Mouse (Mus musculus): ENCODE data around the gene Arhgap45. TPM values are rescaled to one million over a fixed set of nuclear protein-coding genes. Genes with fewer than 3 reads are reported as not detected.

Arhgap45 gene
- polyA plus RNA-seq, 2 experiments, result 3.4 to 12.8 TPM

GRCm38 (mm10) chr10:80050244-80050643 lies 33.8 kb downstream of the Arhgap45 start:
- H3K4me2 ChIP-seq (replicated peaks; ENCODE audit: low read depth, low read length, severe bottlenecking), result no peak overlapping the region
- no peak overlapping the region for H3K4me3 ChIP-seq (replicated peaks; ENCODE audit: low read length)
- H3K27ac ChIP-seq (replicated peaks; ENCODE audit: low read depth, low read length), result no peak overlapping the region
- TF ChIP-seq POLR2A (IDR thresholded peaks at IDR 0.05; ENCODE audit: borderline replicate concordance, extremely low read depth, insufficient read depth, insufficient read length), result no peak
- 34% methylated on average over 6 of the region's 6 CpGs for WGBS
- H3K36me3 ChIP-seq (ENCODE audit: control insufficient read depth, insufficient read depth, low read length), result peaks cover 2% of the 10 kb centered on the region; the same call in 1 of the 2 replicates
- no peaks in the 10 kb centered on the region for H3K9me3 ChIP-seq (ENCODE audit: control insufficient read depth, low read length)
- ATAC-seq (ENCODE audit: low FRiP score, low read depth), result no peak
- H3K9ac ChIP-seq (ENCODE audit: low read depth, low read length, severe bottlenecking), result no peak overlapping the region
- H3K4me1 ChIP-seq (ENCODE audit: control insufficient read depth, insufficient read depth, low read length), result peaks cover 12% of the 10 kb centered on the region
- DNase-seq (ENCODE audit: low spot score), result no peak
- H3K27me3 ChIP-seq (ENCODE audit: control insufficient read depth, insufficient read depth, low read length), result no peaks in the 10 kb centered on the region

GRCm38 (mm10) chr10:80050885-80051617 lies 34.6 kb downstream of the Arhgap45 start:
- Histone ChIP-seq H3K4me3 (replicated peaks; ENCODE audit: low read length) (no peak overlapping the region), H3K27ac (replicated peaks; ENCODE audit: low read depth, low read length) (no peak overlapping the region), H3K36me3 (ENCODE audit: control insufficient read depth, insufficient read depth, low read length) (peaks cover 10% of the 10 kb centered on the region), H3K9ac (ENCODE audit: low read depth, low read length, severe bottlenecking) (no peak overlapping the region), H3K9me3 (ENCODE audit: control insufficient read depth, low read length) (no peaks in the 10 kb centered on the region), H3K27me3 (ENCODE audit: control insufficient read depth, insufficient read depth, low read length) (no peaks in the 10 kb centered on the region), H3K4me1 (ENCODE audit: control insufficient read depth, insufficient read depth, low read length) (peaks cover 16% of the 10 kb centered on the region), H3K4me2 (replicated peaks; ENCODE audit: low read depth, low read length, severe bottlenecking) (no peak overlapping the region)
- ATAC-seq (ENCODE audit: low FRiP score, low read depth) (no peak), DNase-seq (ENCODE audit: low spot score) (no peak)
- 36% methylated on average over 15 of the region's 15 CpGs for WGBS
- TF ChIP-seq POLR2A (IDR thresholded peaks at IDR 0.05; ENCODE audit: borderline replicate concordance, extremely low read depth, insufficient read depth, insufficient read length), result no peak

- no peak overlapping the region for H3K4me2 ChIP-seq (replicated peaks; ENCODE audit: low read depth, low read length, severe bottlenecking)
- no peak overlapping the region for H3K9ac ChIP-seq (ENCODE audit: low read depth, low read length, severe bottlenecking)
- WGBS, result 40% methylated on average over 8 of the region's 14 CpGs
Measured at GRCm38 (mm10) chr10:80051618-80052373, 35.3 kb downstream of the Arhgap45 start.

GRCm38 (mm10) chr10:80052374-80052764 lies 35.9 kb downstream of the Arhgap45 start:
- Histone ChIP-seq H3K27me3 (ENCODE audit: control insufficient read depth, insufficient read depth, low read length) (no peaks in the 10 kb centered on the region), H3K9me3 (ENCODE audit: control insufficient read depth, low read length) (no peaks in the 10 kb centered on the region), H3K36me3 (ENCODE audit: control insufficient read depth, insufficient read depth, low read length) (peaks cover 21% of the 10 kb centered on the region), H3K9ac (ENCODE audit: low read depth, low read length, severe bottlenecking) (no peak overlapping the region), H3K27ac (replicated peaks; ENCODE audit: low read depth, low read length) (no peak overlapping the region), H3K4me2 (replicated peaks; ENCODE audit: low read depth, low read length, severe bottlenecking) (no peak overlapping the region), H3K4me3 (replicated peaks; ENCODE audit: low read length) (no peak overlapping the region), H3K4me1 (ENCODE audit: control insufficient read depth, insufficient read depth, low read length) (peaks cover 16% of the 10 kb centered on the region)
- ATAC-seq (ENCODE audit: low FRiP score, low read depth), result no peak
- TF ChIP-seq POLR2A (IDR thresholded peaks at IDR 0.05; ENCODE audit: borderline replicate concordance, extremely low read depth, insufficient read depth, insufficient read length), result no peak
- WGBS, result 85% methylated on average over 5 of the region's 5 CpGs
- DNase-seq (ENCODE audit: low spot score), result no peak

More at GRCm38 (mm10) chr10:80051618-80052373, 35.3 kb downstream of the Arhgap45 start:
- no peaks in the 10 kb centered on the region for H3K9me3 ChIP-seq (ENCODE audit: control insufficient read depth, low read length)
- H3K27me3 ChIP-seq (ENCODE audit: control insufficient read depth, insufficient read depth, low read length), result no peaks in the 10 kb centered on the region
- DNase-seq (ENCODE audit: low spot score) (no peak), ATAC-seq (ENCODE audit: low FRiP score, low read depth) (no peak)
- H3K4me1 ChIP-seq (ENCODE audit: control insufficient read depth, insufficient read depth, low read length), result peaks cover 16% of the 10 kb centered on the region
- H3K27ac ChIP-seq (replicated peaks; ENCODE audit: low read depth, low read length), result 0 out of 2 replicates have a peak overlapping the region, but pooled peaks have one; percentile 2
- no peak for TF ChIP-seq POLR2A (IDR thresholded peaks at IDR 0.05; ENCODE audit: borderline replicate concordance, extremely low read depth, insufficient read depth, insufficient read length)
- peaks cover 15% of the 10 kb centered on the region for H3K36me3 ChIP-seq (ENCODE audit: control insufficient read depth, insufficient read depth, low read length)
- H3K4me3 ChIP-seq (replicated peaks; ENCODE audit: low read length), result no peak overlapping the region

GRCm38 (mm10) chr10:80053259-80053780 lies 36.9 kb downstream of the Arhgap45 start:
- ATAC-seq (ENCODE audit: low FRiP score, low read depth), result peak; percentile 96
- no peaks in the 10 kb centered on the region for H3K27me3 ChIP-seq (ENCODE audit: control insufficient read depth, insufficient read depth, low read length)
- H3K4me2 ChIP-seq (replicated peaks; ENCODE audit: low read depth, low read length, severe bottlenecking), result peak overlapping the region; percentile 81
- peak; percentile 92; the same call in 1 of the 2 replicates for TF ChIP-seq POLR2A (IDR thresholded peaks at IDR 0.05; ENCODE audit: borderline replicate concordance, extremely low read depth, insufficient read depth, insufficient read length)
- peak overlapping the region; percentile 91 for H3K4me3 ChIP-seq (replicated peaks; ENCODE audit: low read length)
- H3K9ac ChIP-seq (ENCODE audit: low read depth, low read length, severe bottlenecking), result peak overlapping the region; percentile 88
- peaks cover 31% of the 10 kb centered on the region for H3K36me3 ChIP-seq (ENCODE audit: control insufficient read depth, insufficient read depth, low read length)
- H3K4me1 ChIP-seq (ENCODE audit: control insufficient read depth, insufficient read depth, low read length), result peaks cover 16% of the 10 kb centered on the region
- peak overlapping the region; percentile 95 for H3K27ac ChIP-seq (replicated peaks; ENCODE audit: low read depth, low read length)
- WGBS, result under 1% methylated on average over 47 of the region's 47 CpGs
- no peaks in the 10 kb centered on the region for H3K9me3 ChIP-seq (ENCODE audit: control insufficient read depth, low read length)
- DNase-seq (ENCODE audit: low spot score), result peak; percentile 100
